Mouse (Mus musculus): ENCODE data around the gene Prr18.

- TF ChIP-seq GATA1 (IDR thresholded peaks at IDR 0.05; ENCODE audit: low read length) (no peak), TAL1 (IDR thresholded peaks at IDR 0.05; ENCODE audit: low read length) (no peak)
Measured at GRCm38 (mm10) chr17:8390487-8390886, 53.2 kb downstream of the Prr18 start.

All from erythroblast, embryonic 14.5 days (primary cell).